Mouse (Mus musculus) hindbrain, embryonic 11.5 days (tissue): ENCODE data around the gene Slfn2. TPM values are rescaled to one million over a fixed set of nuclear protein-coding genes. Genes with fewer than 3 reads are reported as not detected.
"Not testable (repeated sequence)": the region's sequence is repeated elsewhere in the genome, so short reads cannot be mapped to it uniquely, and the experiment has no call there.

Experiments used
- ATAC-seq: fragments of 200-750 bp; cut with Nextera tagmentation; 2 replicates; pipeline ENCODE4 v1.8.0; 2017; ENCODE audit warnings: mild to moderate bottlenecking, moderate TSS enrichment, moderate library complexity; ENCODE audit not compliant: low FRiP score
- DNase-seq: peaks from one replicate; pipeline ENCODE4 v3.0.0-alpha.2; 2015; ENCODE audit warnings: low spot score
- H3K27ac ChIP-seq: fragments of 300-500 bp; sonication (generic); 2 replicates; pipeline ENCODE4 v1.5.1; 2014; ENCODE audit warnings: mild to moderate bottlenecking, low read depth, low read length
- H3K27me3 ChIP-seq: fragments of 300-500 bp; sonication (generic); 2 replicates; pipeline ENCODE4 v1.6.1; 2014; ENCODE audit warnings: mild to moderate bottlenecking, low read length, moderate library complexity, mixed read lengths; ENCODE audit not compliant: control insufficient read depth, insufficient read depth
- H3K36me3 ChIP-seq: fragments of 300-500 bp; sonication (generic); 2 replicates; pipeline ENCODE4 v1.6.1; 2014; ENCODE audit warnings: mild to moderate bottlenecking, low read length, moderate library complexity, mixed read lengths; ENCODE audit not compliant: control insufficient read depth, insufficient read depth
- H3K4me1 ChIP-seq: fragments of 300-500 bp; sonication (generic); replicated peaks from 2 replicates; pipeline ENCODE4 v1.6.1; 2014; ENCODE audit warnings: low read length, mixed read lengths; ENCODE audit not compliant: control insufficient read depth, insufficient read depth
- H3K4me2 ChIP-seq: fragments of 300-500 bp; sonication (generic); replicated peaks from 2 replicates; pipeline ENCODE4 v1.6.1; 2014; ENCODE audit warnings: mild to moderate bottlenecking, low read depth, low read length
- H3K4me3 ChIP-seq: fragments of 300-500 bp; sonication (generic); 2 replicates; pipeline ENCODE4 v1.5.1; 2014; ENCODE audit warnings: low read depth, low read length
- H3K9ac ChIP-seq: fragments of 300-500 bp; sonication (generic); 2 replicates; pipeline ENCODE4 v1.6.1; 2014; ENCODE audit warnings: low read depth, low read length
- H3K9me3 ChIP-seq: fragments of 300-500 bp; sonication (generic); 2 replicates; pipeline ENCODE4 v1.6.1; 2016; ENCODE audit warnings: low read length; ENCODE audit not compliant: control insufficient read depth
- WGBS: fragments of 180-500 bp; shearing (Covaris S2); extraction: QIAGEN DNeasy Blood & Tissue Kit; methylation state at CpG from one replicate; pipeline ENCODE4 v1.1.7; 2014; 5-methylcytosine and 5-hydroxymethylcytosine counted together
- polyA plus RNA-seq: library from polyadenylated mRNA; unstranded; fragments of >200 nt; fragmentation: Nextera tagmentation; extraction: Ambion mirVana; gene quantifications from 2 replicates; pipeline ENCODE4 v1.2.1, GENCODE M21; 2014

The Slfn2 gene
- 1.5 and 1.6 TPM in 2 replicates for polyA plus RNA-seq

- H3K9me3 ChIP-seq: no peaks in the 10 kb centered on the region
- H3K27me3 ChIP-seq: no peaks in the 10 kb centered on the region
- no peak within 1 kb of the TSS for H3K9ac ChIP-seq
- no peak within 1 kb of the TSS for H3K4me2 ChIP-seq
- ATAC-seq (no peak), DNase-seq (no peak)
- no peak within 1 kb of the TSS for H3K27ac ChIP-seq
- no peaks in the 10 kb centered on the region for H3K36me3 ChIP-seq
- no peak within 1 kb of the TSS for H3K4me3 ChIP-seq
- WGBS: 81% methylated on average over 2 of the region's 2 CpGs
- H3K4me1 ChIP-seq: no peaks in the 10 kb centered on the region
These were observed at the start of gene Slfn2 for GRCm38 (mm10) chr11:83064946-83065345. Slfn2 (plus strand) TSS chr11:83065112.

DNA sequence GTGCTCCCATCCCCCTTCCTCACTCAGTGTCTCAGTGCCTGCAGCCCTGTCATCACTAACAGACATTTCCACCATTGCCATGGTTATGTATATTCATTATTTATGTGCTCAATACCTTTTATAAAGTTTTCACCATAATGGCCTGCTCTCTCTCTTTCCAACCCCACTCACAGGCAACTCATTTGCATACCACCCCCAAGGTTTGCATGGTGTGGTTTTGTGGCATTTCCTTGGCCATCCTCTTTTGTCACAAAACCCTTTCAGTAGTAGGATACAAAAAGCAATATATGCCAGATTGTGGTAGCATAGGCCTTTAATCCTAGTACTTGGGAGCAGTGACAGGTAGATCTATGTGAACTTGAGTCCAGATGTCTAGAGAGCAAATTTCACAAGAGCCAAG lies 48.8 kb upstream of the Slfn2 start:
- Histone ChIP-seq H3K4me1 (no peaks in the 10 kb centered on the region), H3K27ac (no peak overlapping the region), H3K36me3 (no peaks in the 10 kb centered on the region), H3K4me2 (no peak overlapping the region), H3K27me3 (no peaks in the 10 kb centered on the region), H3K9ac (no peak overlapping the region), H3K9me3 (no peaks in the 10 kb centered on the region), H3K4me3 (no peak overlapping the region)
- ATAC-seq (no peak), DNase-seq (no peak)

GRCm38 (mm10) chr11:83019561-83020519 lies 45.1 kb upstream of the Slfn2 start:
- H3K9me3 ChIP-seq, H3K27ac ChIP-seq, H3K9ac ChIP-seq, H3K4me2 ChIP-seq, DNase-seq, ATAC-seq, H3K4me3 ChIP-seq, H3K27me3 ChIP-seq, H3K4me1 ChIP-seq, H3K36me3 ChIP-seq: not testable (repeated sequence)
- 80% methylated on average over 18 of the region's 18 CpGs for WGBS

DNA sequence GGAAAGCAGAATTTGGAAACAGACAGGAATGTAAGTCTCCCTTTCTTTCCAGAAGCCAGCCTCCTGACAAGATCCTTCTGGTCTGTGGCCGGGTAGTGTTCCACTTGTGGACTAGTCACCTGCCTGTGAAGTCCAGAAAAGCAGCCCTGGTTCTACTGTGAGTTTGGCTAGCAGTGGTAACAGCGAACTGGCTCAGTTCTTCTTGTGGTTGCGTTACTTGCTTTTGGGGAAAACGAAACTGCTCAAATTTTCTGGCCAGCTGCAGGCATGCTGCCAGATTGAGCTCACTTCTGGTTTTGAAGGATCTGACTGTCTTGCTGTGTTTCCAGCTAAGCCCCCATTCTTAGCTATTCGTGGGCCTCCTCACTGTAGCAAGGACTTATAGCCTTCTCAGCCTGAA lies 44.3 kb upstream of the Slfn2 start, which contains the start of gene Slfn8:
Gene Slfn8, minus strand, starts transcription at position 190 of the 400 bp plus-strand sequence.
- H3K4me3 ChIP-seq: no peak within 1 kb of the TSS
- no peak within 1 kb of the TSS for H3K27ac ChIP-seq
- H3K4me2 ChIP-seq: no peak within 1 kb of the TSS
- H3K9ac ChIP-seq: no peak within 1 kb of the TSS
- no peaks in the 10 kb centered on the region for H3K9me3 ChIP-seq
- DNase-seq (no peak), ATAC-seq (no peak)
- H3K36me3 ChIP-seq: no peaks in the 10 kb centered on the region
- WGBS: 81% methylated on average over 5 of the region's 5 CpGs
- H3K4me1 ChIP-seq: no peaks in the 10 kb centered on the region
- H3K27me3 ChIP-seq: no peaks in the 10 kb centered on the region

DNA sequence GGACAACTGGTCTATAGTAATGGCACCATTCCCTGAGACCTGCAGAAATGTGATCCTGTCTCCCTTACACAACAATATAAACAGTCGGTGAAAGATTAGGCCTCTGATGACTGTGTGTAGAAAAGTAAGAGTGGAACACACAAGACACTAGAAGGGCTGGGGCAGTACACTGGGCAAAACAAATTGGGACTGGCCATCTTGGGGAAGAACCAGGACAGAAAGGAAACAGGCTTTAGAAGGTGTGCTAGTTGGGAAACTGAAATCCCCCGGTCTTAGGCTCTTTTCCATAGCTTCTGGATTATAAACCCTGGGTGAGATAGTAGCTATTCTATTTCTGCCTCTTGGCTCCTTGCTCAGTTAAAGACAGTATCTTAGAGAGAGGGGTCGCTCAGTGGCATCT lies 26.2 kb upstream of the Slfn2 start:
- not testable (repeated sequence) for H3K27ac ChIP-seq, H3K36me3 ChIP-seq, H3K9me3 ChIP-seq, H3K4me1 ChIP-seq, ATAC-seq, DNase-seq, H3K4me3 ChIP-seq, H3K9ac ChIP-seq, H3K27me3 ChIP-seq, H3K4me2 ChIP-seq
- WGBS: 86% methylated on average over 3 of the region's 3 CpGs

GRCm38 (mm10) chr11:83039156-83039555 lies 25.8 kb upstream of the Slfn2 start:
- Histone ChIP-seq H3K36me3 (no peaks in the 10 kb centered on the region), H3K9ac (no peak overlapping the region), H3K9me3 (no peaks in the 10 kb centered on the region), H3K4me2 (no peak overlapping the region), H3K27ac (no peak overlapping the region), H3K4me3 (no peak overlapping the region), H3K27me3 (no peaks in the 10 kb centered on the region), H3K4me1 (no peaks in the 10 kb centered on the region)
- DNase-seq (no peak), ATAC-seq (no peak)
- WGBS: 71% methylated on average over 1 of the region's 1 CpGs

GRCm38 (mm10) chr11:83039796-83040195 lies 25.1 kb upstream of the Slfn2 start:
- H3K27me3 ChIP-seq: no peaks in the 10 kb centered on the region
- no peaks in the 10 kb centered on the region for H3K9me3 ChIP-seq
- no peak overlapping the region for H3K9ac ChIP-seq
- no peaks in the 10 kb centered on the region for H3K36me3 ChIP-seq
- no peak overlapping the region for H3K4me2 ChIP-seq
- no peak for ATAC-seq
- DNase-seq: peak; percentile 3
- no peak overlapping the region for H3K4me3 ChIP-seq
- H3K4me1 ChIP-seq: no peaks in the 10 kb centered on the region
- no peak overlapping the region for H3K27ac ChIP-seq
- 17% methylated on average over 19 of the region's 19 CpGs for WGBS

DNA sequence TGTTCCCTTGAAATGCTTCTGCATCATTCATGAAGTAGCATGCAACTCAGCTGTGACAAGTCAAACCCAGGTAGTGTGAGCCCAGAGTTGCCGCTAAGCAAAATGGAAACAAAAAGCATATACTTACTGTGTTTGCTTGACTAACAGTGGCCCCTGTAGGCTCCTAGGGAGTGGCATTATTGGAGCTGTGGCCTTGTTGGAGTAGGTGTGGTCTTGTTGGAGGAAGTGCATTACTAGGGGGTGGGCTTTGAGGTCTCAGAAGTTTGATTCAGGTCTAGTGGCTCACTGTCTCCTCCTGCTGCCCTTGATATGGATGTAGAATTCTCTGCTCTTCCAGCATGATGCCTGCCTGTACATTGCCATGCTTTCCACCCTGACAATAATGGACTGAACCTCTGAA lies 24.6 kb upstream of the Slfn2 start:
- 22% methylated on average over 1 of the region's 1 CpGs for WGBS
- ATAC-seq (no peak), DNase-seq (no peak)
- H3K27me3 ChIP-seq: no peaks in the 10 kb centered on the region
- H3K36me3 ChIP-seq: no peaks in the 10 kb centered on the region
- no peak overlapping the region for H3K4me2 ChIP-seq
- no peak overlapping the region for H3K9ac ChIP-seq
- no peaks in the 10 kb centered on the region for H3K4me1 ChIP-seq
- H3K9me3 ChIP-seq: no peaks in the 10 kb centered on the region
- H3K4me3 ChIP-seq: no peak overlapping the region
- H3K27ac ChIP-seq: no peak overlapping the region

DNA sequence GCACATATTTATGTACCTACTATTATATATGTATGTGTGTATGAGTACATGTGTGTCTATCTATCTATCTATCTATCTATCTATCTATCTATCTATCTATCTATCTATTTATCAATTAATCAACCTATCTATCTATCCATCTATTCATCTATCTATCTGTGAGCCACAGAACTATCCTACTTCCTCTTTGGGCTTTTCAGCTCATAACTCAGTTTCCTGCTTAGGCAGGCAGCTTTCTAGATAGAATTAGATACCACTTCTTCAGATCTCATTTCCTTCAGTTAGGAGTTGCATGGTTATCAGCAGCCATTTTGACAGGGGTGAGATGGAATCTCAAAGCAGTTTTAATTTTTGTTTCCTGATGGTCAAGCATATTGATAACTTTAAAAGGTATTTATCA lies 23.9 kb upstream of the Slfn2 start:
- no peaks in the 10 kb centered on the region for H3K9me3 ChIP-seq
- no peak for ATAC-seq
- H3K4me3 ChIP-seq: no peak overlapping the region
- no peak overlapping the region for H3K4me2 ChIP-seq
- no peak overlapping the region for H3K9ac ChIP-seq
- H3K27me3 ChIP-seq: no peaks in the 10 kb centered on the region
- H3K4me1 ChIP-seq: no peaks in the 10 kb centered on the region
- no peak overlapping the region for H3K27ac ChIP-seq
- no peak for DNase-seq
- H3K36me3 ChIP-seq: no peaks in the 10 kb centered on the region
